Mouse (Mus musculus) liver, postnatal 0 days (tissue): ENCODE results near the gene Smtnl1. TPM values are rescaled to one million over a fixed set of nuclear protein-coding genes. Genes with fewer than 3 reads are reported as not detected.

Experiments used
- ATAC-seq: fragments of 200-750 bp; cut with Nextera tagmentation; 2 replicates; pipeline ENCODE4 v1.8.0; 2017; ENCODE audit warnings: mild to moderate bottlenecking, moderate library complexity
- DNase-seq: peaks from one replicate; pipeline ENCODE4 v3.0.0-alpha.2; 2016
- H3K27ac ChIP-seq: fragments of 300-500 bp; sonication (generic); 2 replicates; pipeline ENCODE4 v1.5.1; 2014; ENCODE audit warnings: antibody characterized with exemption, moderate library complexity, mild to moderate bottlenecking, low read depth
- H3K27me3 ChIP-seq: fragments of 300-500 bp; sonication (generic); 2 replicates; pipeline ENCODE4 v1.6.1; 2014; ENCODE audit warnings: low read length, control low read depth, mixed read lengths; ENCODE audit not compliant: insufficient read depth
- H3K36me3 ChIP-seq: fragments of 300-500 bp; sonication (generic); replicated peaks from 2 replicates; pipeline ENCODE4 v1.6.1; 2014; ENCODE audit warnings: mild to moderate bottlenecking, control low read depth, low read length, moderate library complexity, mixed read lengths; ENCODE audit not compliant: insufficient read depth
- H3K4me1 ChIP-seq: fragments of 300-500 bp; sonication (generic); 2 replicates; pipeline ENCODE4 v1.6.1; 2014; ENCODE audit warnings: antibody characterized with exemption, mild to moderate bottlenecking, control low read depth; ENCODE audit not compliant: insufficient read depth
- H3K4me2 ChIP-seq: fragments of 300-500 bp; sonication (generic); 2 replicates; pipeline ENCODE4 v1.6.1; 2014; ENCODE audit warnings: low read depth, mild to moderate bottlenecking, low read length, moderate library complexity, mixed read lengths
- H3K4me3 ChIP-seq: fragments of 300-500 bp; sonication (generic); 2 replicates; pipeline ENCODE4 v1.5.1; 2014; ENCODE audit warnings: low read depth, low read length
- H3K9ac ChIP-seq: fragments of 300-500 bp; sonication (generic); replicated peaks from 2 replicates; pipeline ENCODE4 v1.6.1; 2014; ENCODE audit warnings: mild to moderate bottlenecking, moderate library complexity
- H3K9me3 ChIP-seq: fragments of 300-500 bp; sonication (generic); 2 replicates; pipeline ENCODE4 v1.6.1; 2016; ENCODE audit warnings: mild to moderate bottlenecking, control low read depth, low read length, mixed read lengths
- CTCF ChIP-seq: sonication (generic); IDR thresholded peaks from 2 replicates; pipeline ENCODE4 v1.5.1; 2016; ENCODE audit warnings: antibody characterized with exemption, low read depth
- EP300 ChIP-seq: IDR thresholded peaks from 2 replicates; pipeline ENCODE4 v1.6.1; 2016; ENCODE audit warnings: antibody characterized with exemption, low read depth, mild to moderate bottlenecking
- WGBS: fragments of 180-500 bp; shearing (Covaris S2); extraction: QIAGEN DNeasy Blood & Tissue Kit; methylation state at CpG from one replicate; pipeline ENCODE4 v1.1.7; 2014; ENCODE audit not compliant: insufficient replicate concordance; 5-methylcytosine and 5-hydroxymethylcytosine counted together
- polyA plus RNA-seq: library from polyadenylated mRNA; unstranded; fragments of >200 nt; fragmentation: Nextera tagmentation; extraction: Ambion mirVana; gene quantifications from 2 replicates; pipeline ENCODE4 v1.2.1, GENCODE M21; 2015

Gene Smtnl1
- polyA plus RNA-seq, 1 experiment from 2014 or later, result 0.15 TPM

DNA sequence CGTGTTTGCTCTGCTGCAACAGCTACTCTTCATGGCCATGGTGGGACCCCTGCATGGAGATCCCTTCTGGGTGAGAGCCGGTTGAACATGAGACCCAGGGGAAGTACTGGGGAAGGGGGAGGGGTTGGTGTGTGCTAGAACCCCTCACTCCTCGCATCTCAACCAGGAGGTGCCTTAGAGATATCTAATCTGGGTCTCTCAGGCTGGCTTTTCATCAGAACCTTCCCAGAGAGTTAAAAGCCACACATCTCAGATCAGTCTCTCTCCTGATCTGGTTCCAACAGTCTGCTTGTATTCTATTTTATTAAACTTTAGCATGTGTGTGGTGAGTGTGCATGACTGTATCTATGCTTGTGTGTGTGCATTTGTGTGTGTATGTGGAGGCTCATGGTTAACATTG lies 39.0 kb upstream of the Smtnl1 start:
- Histone ChIP-seq H3K9me3 (no peaks in the 10 kb centered on the region), H3K9ac (no peak overlapping the region), H3K27me3 (peaks cover 11% of the 10 kb centered on the region), H3K4me1 (peaks cover 7% of the 10 kb centered on the region; the same call in 1 of the 2 replicates), H3K4me2 (no peak overlapping the region), H3K4me3 (no peak overlapping the region), H3K27ac (no peak overlapping the region), H3K36me3 (peaks cover 72% of the 10 kb centered on the region)
- no peak for TF ChIP-seq EP300
- TF ChIP-seq CTCF, result no peak
- no peak for DNase-seq
- 60% methylated on average over 3 of the region's 3 CpGs for WGBS
- no peak for ATAC-seq

DNA sequence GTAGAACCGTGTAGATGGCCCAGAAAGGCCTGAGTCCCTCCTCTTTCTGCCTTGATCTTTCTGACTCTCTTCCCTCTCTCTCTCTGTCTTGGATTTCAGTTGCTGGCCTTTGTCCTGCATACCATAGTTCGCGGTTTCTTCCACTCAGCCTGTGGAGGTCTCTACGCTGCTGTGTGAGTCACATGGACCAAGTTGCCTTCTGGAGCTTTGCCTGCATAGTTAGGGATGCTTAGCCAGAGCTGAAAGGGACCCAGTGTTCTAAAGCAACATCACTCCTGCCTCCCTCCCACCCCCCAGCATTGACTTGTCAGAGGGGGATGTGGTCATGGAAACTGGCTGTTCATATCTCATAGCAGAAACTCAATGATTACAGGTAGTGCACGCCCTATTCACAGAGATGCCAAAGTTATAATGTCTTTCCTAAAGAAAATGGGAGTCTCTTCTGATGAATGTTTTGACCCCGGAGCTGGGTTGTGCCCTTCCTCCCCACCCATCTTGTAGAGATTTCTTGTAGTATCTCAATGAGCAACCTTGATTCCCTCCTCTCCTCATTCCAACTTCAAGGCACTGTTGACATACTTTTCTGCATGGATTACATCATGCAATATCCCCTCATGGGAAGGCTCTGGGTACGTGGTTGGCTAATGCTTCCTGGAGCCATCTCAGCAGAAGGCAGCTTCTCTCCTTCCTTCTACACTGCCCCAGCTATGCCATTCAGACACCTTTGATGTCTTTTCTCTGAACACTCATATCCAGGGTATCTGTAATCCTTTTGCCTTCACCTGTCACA lies 37.7 kb upstream of the Smtnl1 start:
- H3K9ac ChIP-seq, result no peak overlapping the region
- H3K36me3 ChIP-seq, result peaks cover 84% of the 10 kb centered on the region
- ATAC-seq (no peak), DNase-seq (no peak)
- H3K9me3 ChIP-seq, result no peaks in the 10 kb centered on the region
- no peaks in the 10 kb centered on the region for H3K4me1 ChIP-seq
- no peak overlapping the region for H3K27ac ChIP-seq
- H3K4me2 ChIP-seq, result no peak overlapping the region
- TF ChIP-seq EP300 (no peak), CTCF (no peak)
- no peaks in the 10 kb centered on the region for H3K27me3 ChIP-seq
- WGBS, result 90% methylated on average over 7 of the region's 7 CpGs
- H3K4me3 ChIP-seq, result no peak overlapping the region

DNA sequence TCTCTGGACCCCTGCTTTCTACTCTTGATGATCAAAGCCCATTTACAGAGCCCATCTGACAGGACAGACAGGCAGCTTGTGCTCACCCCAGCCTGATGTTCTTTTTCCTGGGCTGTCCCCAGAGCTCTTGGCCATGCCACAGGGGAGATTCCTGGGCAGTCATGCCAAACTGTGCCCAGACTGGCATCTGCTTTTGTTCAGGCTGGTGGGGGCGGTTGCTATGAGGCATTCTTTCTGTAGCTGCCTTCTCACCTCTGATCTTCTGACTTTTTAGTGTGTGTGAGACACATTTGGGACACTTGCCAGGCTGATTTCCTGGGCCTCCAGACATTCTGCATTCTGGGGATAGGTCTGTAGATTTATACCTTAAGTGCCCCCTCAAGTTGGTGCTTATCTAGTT lies 36.1 kb upstream of the Smtnl1 start:
- H3K36me3 ChIP-seq, result peaks cover 94% of the 10 kb centered on the region
- no peak overlapping the region for H3K4me2 ChIP-seq
- H3K4me1 ChIP-seq, result no peaks in the 10 kb centered on the region
- no peak overlapping the region for H3K9ac ChIP-seq
- DNase-seq (no peak), ATAC-seq (no peak)
- H3K27me3 ChIP-seq, result no peaks in the 10 kb centered on the region
- 91% methylated on average over 1 of the region's 1 CpGs for WGBS
- H3K4me3 ChIP-seq, result no peak overlapping the region
- H3K27ac ChIP-seq, result no peak overlapping the region
- no peak for TF ChIP-seq EP300
- no peak for TF ChIP-seq CTCF
- H3K9me3 ChIP-seq, result no peaks in the 10 kb centered on the region

DNA sequence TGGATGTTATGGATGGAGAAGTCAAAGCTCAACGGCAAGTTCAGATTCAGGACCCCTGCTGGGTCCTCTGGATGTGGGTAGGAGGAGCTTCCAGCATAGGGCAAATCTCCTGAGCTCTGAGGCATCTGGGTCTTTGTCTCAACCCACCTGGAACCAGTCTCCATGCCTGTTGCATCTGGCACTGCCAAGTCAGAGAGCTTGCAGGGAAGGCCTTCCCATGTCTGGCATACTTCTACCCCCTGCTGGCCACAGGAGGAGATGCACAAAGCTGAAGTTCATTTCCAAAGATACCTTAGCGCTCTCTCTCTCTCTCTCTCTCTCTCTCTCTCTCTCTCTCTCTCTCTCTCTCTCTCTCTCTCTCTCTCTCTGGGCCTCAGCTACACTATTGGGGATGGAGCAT lies 33.3 kb upstream of the Smtnl1 start:
- WGBS, result 80% methylated on average over 2 of the region's 2 CpGs
- DNase-seq (peak; percentile 56), ATAC-seq (no peak)
- Histone ChIP-seq H3K27me3 (no peaks in the 10 kb centered on the region), H3K27ac (no peak overlapping the region), H3K4me3 (no peak overlapping the region), H3K4me2 (no peak overlapping the region), H3K9ac (no peak overlapping the region), H3K36me3 (peaks cover 94% of the 10 kb centered on the region), H3K9me3 (no peaks in the 10 kb centered on the region), H3K4me1 (no peaks in the 10 kb centered on the region)
- no peak for TF ChIP-seq EP300
- TF ChIP-seq CTCF, result peak; percentile 90

DNA sequence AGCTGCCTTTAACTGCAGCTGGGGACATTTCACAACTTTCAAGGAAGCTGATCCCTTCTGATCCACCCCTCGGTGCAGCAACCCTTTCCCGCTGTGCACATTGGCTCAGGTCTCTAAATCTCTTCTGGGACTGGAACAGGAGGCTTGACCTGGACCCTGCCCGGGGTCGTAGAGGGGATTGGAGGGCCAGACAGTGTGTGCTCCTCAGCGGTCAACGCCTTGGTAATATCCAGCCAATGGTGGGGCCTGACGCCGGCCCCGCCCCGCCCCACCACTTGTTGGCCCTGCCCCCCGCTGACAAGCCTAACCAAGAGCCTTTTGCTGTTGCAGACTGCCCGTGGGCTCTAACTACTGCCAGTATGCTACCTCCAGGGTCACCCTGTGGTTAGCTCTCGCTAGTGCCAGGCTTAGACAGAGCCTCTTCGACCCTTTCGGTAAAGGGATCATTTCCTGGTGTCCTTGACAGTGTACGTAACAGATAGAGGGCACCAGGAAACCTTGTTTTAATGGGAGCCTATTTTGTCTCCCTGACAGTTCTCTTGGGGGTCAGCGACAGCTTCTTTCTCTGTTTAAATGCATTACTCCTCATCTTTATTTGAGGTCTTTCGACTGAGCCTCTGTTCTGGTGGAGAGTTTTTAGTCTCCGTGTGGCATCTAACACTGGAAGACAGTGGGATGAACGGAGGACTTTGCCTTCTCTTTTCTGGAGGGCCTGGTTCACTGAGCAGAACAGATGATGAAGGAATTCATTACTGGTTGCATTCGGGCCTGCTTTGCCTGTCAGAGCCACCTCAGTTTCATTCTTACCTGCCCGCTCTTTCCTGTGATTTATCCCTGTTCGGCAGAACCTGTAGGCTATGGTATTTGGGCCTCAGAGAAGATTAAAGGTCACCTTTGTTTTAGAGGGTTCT lies 28.9 kb upstream of the Smtnl1 start:
- 56% methylated on average over 23 of the region's 23 CpGs for WGBS
- no peaks in the 10 kb centered on the region for H3K27me3 ChIP-seq
- no peak overlapping the region for H3K4me3 ChIP-seq
- H3K4me1 ChIP-seq, result peaks cover 10% of the 10 kb centered on the region
- H3K9ac ChIP-seq, result peak overlapping the region; percentile 8; the same call in 1 of the 2 replicates
- no peaks in the 10 kb centered on the region for H3K9me3 ChIP-seq
- ATAC-seq, result peak; percentile 90
- peaks cover 96% of the 10 kb centered on the region for H3K36me3 ChIP-seq
- TF ChIP-seq CTCF (no peak), EP300 (peak; percentile 68)
- peak overlapping the region; percentile 14; the same call in 1 of the 2 replicates for H3K4me2 ChIP-seq
- H3K27ac ChIP-seq, result peak overlapping the region; percentile 89
- peak; percentile 83 for DNase-seq

DNA sequence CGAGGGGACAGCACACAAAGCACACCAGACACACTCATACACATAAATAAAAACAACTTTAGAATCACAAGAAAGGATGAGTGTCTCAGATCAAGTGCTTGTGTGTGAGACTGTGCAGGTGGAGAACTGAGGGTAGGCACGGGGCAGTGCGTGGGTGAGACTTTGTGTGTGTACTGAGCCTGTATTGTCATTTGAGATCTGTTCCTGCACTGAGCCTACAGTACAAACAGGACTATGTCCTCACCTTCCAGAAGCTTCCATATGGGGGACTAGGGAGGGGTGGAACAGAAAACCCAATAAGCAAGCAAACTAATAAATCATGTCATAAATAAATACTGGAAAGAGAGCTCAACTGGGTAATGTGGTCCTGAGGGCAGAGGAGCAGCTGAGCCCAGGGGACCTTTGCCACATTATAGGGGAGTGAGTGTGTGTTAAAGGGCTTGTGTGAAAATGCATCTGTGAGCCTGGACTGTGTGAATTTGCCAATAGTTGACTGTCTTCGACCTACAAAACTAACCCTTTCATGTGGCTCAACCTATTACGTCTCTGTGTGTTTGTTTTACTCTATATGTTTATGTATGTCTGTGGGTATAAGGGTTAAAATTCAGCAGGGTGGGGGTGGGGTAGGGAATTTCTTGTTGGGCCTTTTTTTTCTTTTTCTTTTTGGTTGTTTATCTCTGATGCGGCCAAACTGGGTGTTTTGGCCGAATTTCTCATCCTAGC lies 28.1 kb upstream of the Smtnl1 start:
- H3K36me3 ChIP-seq, result peaks cover 96% of the 10 kb centered on the region

More for the DNA sequence above, 28.1 kb upstream of the Smtnl1 start:
- WGBS, result 64% methylated on average over 7 of the region's 7 CpGs
- H3K27ac ChIP-seq, result peak overlapping the region; percentile 89
- TF ChIP-seq EP300 (no peak), CTCF (no peak)
- H3K4me3 ChIP-seq, result no peak overlapping the region
- H3K27me3 ChIP-seq, result no peaks in the 10 kb centered on the region
- peak overlapping the region; percentile 14; the same call in 1 of the 2 replicates for H3K4me2 ChIP-seq
- peak; percentile 81 for ATAC-seq
- no peak overlapping the region; the same call in 1 of the 2 replicates for H3K9ac ChIP-seq
- DNase-seq, result no peak
- H3K4me1 ChIP-seq, result peaks cover 10% of the 10 kb centered on the region
- no peaks in the 10 kb centered on the region for H3K9me3 ChIP-seq
